Mouse (Mus musculus) heart, embryonic 10.5 days (tissue): ENCODE data around the gene Trnau1ap. TPM values are rescaled to one million over a fixed set of nuclear protein-coding genes. Genes with fewer than 3 reads are reported as not detected.
"Not testable (repeated sequence)": the region's sequence is repeated elsewhere in the genome, so short reads cannot be mapped to it uniquely, and the experiment has no call there.

ENCODE experiments used
- DNase-seq: peaks from one replicate; pipeline ENCODE4 v3.0.0-alpha.2; 2017; ENCODE audit warnings: low spot score
- H3K27ac ChIP-seq: fragments of 300-500 bp; sonication (generic); 2 replicates; pipeline ENCODE4 v1.5.1; 2016; ENCODE audit warnings: mild to moderate bottlenecking
- H3K27me3 ChIP-seq: fragments of 300-500 bp; sonication (generic); 2 replicates; pipeline ENCODE4 v1.6.1; 2016; ENCODE audit warnings: mild to moderate bottlenecking; ENCODE audit not compliant: poor library complexity, insufficient read depth, severe bottlenecking
- H3K36me3 ChIP-seq: fragments of 300-500 bp; sonication (generic); 2 replicates; pipeline ENCODE4 v1.6.1; 2016; ENCODE audit warnings: mild to moderate bottlenecking, moderate library complexity
- H3K4me1 ChIP-seq: fragments of 300-500 bp; sonication (generic); 2 replicates; pipeline ENCODE4 v1.6.1; 2016; ENCODE audit warnings: mild to moderate bottlenecking
- H3K4me3 ChIP-seq: fragments of 300-500 bp; sonication (generic); 2 replicates; pipeline ENCODE4 v1.5.1; 2016; ENCODE audit warnings: mild to moderate bottlenecking, moderate library complexity
- H3K9me3 ChIP-seq: fragments of 300-500 bp; sonication (generic); 2 replicates; pipeline ENCODE4 v1.6.1; 2016; ENCODE audit warnings: mild to moderate bottlenecking, moderate library complexity
- WGBS: fragments of 180-500 bp; shearing (Covaris S2); methylation state at CpG from one replicate; pipeline ENCODE4 v1.1.7; 2016; 5-methylcytosine and 5-hydroxymethylcytosine counted together
- polyA plus RNA-seq: library from polyadenylated mRNA; unstranded; fragments of >200 nt; fragmentation: Nextera tagmentation; extraction: Ambion mirVana; gene quantifications from 2 replicates; pipeline ENCODE4 v1.2.1, GENCODE M21; 2016

Gene Trnau1ap
- polyA plus RNA-seq, 1 experiment from 2014 or later, result 92.0 TPM

- H3K27ac ChIP-seq, result no peak overlapping the region
- H3K9me3 ChIP-seq, result no peaks in the 10 kb centered on the region
- peaks cover 10% of the 10 kb centered on the region for H3K36me3 ChIP-seq
- H3K4me3 ChIP-seq, result no peak overlapping the region
- no peaks in the 10 kb centered on the region for H3K27me3 ChIP-seq
- WGBS, result 81% methylated on average over 8 of the region's 8 CpGs
- peaks cover 22% of the 10 kb centered on the region for H3K4me1 ChIP-seq
- DNase-seq, result no peak
These were observed 24.1 kb downstream of the Trnau1ap start for GRCm38 (mm10) chr4:132305276-132305675.

- H3K4me1 ChIP-seq, result peaks cover 15% of the 10 kb centered on the region
- H3K27me3 ChIP-seq, H3K36me3 ChIP-seq, H3K9me3 ChIP-seq, DNase-seq: not testable (repeated sequence)
- H3K27ac ChIP-seq, result peak overlapping the region; percentile 86; the same call in 1 of the 2 replicates
- WGBS, result 47% methylated on average over 6 of the region's 6 CpGs
- H3K4me3 ChIP-seq, result peak overlapping the region; percentile 67
These were observed 25.9 kb downstream of the Trnau1ap start for GRCm38 (mm10) chr4:132303484-132303883.

- peak within 1 kb of the TSS; percentile 86 for H3K27ac ChIP-seq
- peak; percentile 93 for DNase-seq
- no peaks in the 10 kb centered on the region for H3K9me3 ChIP-seq
- 2% methylated on average over 31 of the region's 31 CpGs for WGBS
- no peaks in the 10 kb centered on the region for H3K27me3 ChIP-seq
- H3K4me1 ChIP-seq, result peaks cover 15% of the 10 kb centered on the region
- peak within 1 kb of the TSS; percentile 67 for H3K4me3 ChIP-seq
- no peaks in the 10 kb centered on the region for H3K36me3 ChIP-seq
These were observed 26.3 kb downstream of the Trnau1ap start, which contains the start of gene Rab42 for GRCm38 (mm10) chr4:132302939-132303479. Rab42 (minus strand) TSS chr4:132303385.

GRCm38 (mm10) chr4:132301965-132302938 lies 27.1 kb downstream of the Trnau1ap start:
- no peak for DNase-seq
- H3K36me3 ChIP-seq, result no peaks in the 10 kb centered on the region
- no peaks in the 10 kb centered on the region for H3K27me3 ChIP-seq
- peaks cover 15% of the 10 kb centered on the region for H3K4me1 ChIP-seq
- peak overlapping the region; percentile 67 for H3K4me3 ChIP-seq
- H3K9me3 ChIP-seq, result no peaks in the 10 kb centered on the region
- WGBS, result 68% methylated on average over 16 of the region's 16 CpGs
- peak overlapping the region; percentile 86 for H3K27ac ChIP-seq

GRCm38 (mm10) chr4:132301486-132301885 lies 27.9 kb downstream of the Trnau1ap start:
- no peak overlapping the region for H3K4me3 ChIP-seq
- no peaks in the 10 kb centered on the region for H3K9me3 ChIP-seq
- peaks cover 15% of the 10 kb centered on the region for H3K4me1 ChIP-seq
- no peaks in the 10 kb centered on the region for H3K27me3 ChIP-seq
- 73% methylated on average over 6 of the region's 6 CpGs for WGBS
- H3K36me3 ChIP-seq, result no peaks in the 10 kb centered on the region
- DNase-seq, result no peak
- H3K27ac ChIP-seq, result no peak overlapping the region

- no peaks in the 10 kb centered on the region for H3K36me3 ChIP-seq
- H3K27me3 ChIP-seq, result no peaks in the 10 kb centered on the region
- H3K9me3 ChIP-seq, result no peaks in the 10 kb centered on the region
- H3K4me3 ChIP-seq, result no peak overlapping the region
- H3K4me1 ChIP-seq, result peaks cover 15% of the 10 kb centered on the region
- 79% methylated on average over 1 of the region's 1 CpGs for WGBS
- DNase-seq, result no peak
- H3K27ac ChIP-seq, result no peak overlapping the region
These were observed 29.5 kb downstream of the Trnau1ap start for GRCm38 (mm10) chr4:132299849-132300248.

- Histone ChIP-seq H3K36me3 (peaks cover 26% of the 10 kb centered on the region), H3K27me3 (no peaks in the 10 kb centered on the region), H3K4me1 (no peaks in the 10 kb centered on the region), H3K4me3 (no peak overlapping the region), H3K27ac (no peak overlapping the region), H3K9me3 (0 out of 2 replicates have a peak, but pooled peaks cover 4% of the 10 kb centered on the region)
- WGBS, result 42% methylated on average over 8 of the region's 8 CpGs
- no peak for DNase-seq
These were observed 33.5 kb downstream of the Trnau1ap start for GRCm38 (mm10) chr4:132295696-132296390.

GRCm38 (mm10) chr4:132293682-132294240 lies 35.6 kb downstream of the Trnau1ap start:
- Histone ChIP-seq H3K4me3 (no peak overlapping the region), H3K9me3 (0 out of 2 replicates have a peak, but pooled peaks cover 4% of the 10 kb centered on the region), H3K27ac (no peak overlapping the region), H3K36me3 (peaks cover 38% of the 10 kb centered on the region), H3K27me3 (no peaks in the 10 kb centered on the region), H3K4me1 (no peaks in the 10 kb centered on the region)
- 80% methylated on average over 7 of the region's 7 CpGs for WGBS
- DNase-seq, result no peak

- peaks cover 38% of the 10 kb centered on the region for H3K36me3 ChIP-seq
- 48% methylated on average over 4 of the region's 4 CpGs for WGBS
These were observed 36.4 kb downstream of the Trnau1ap start for GRCm38 (mm10) chr4:132292988-132293387.

GRCm38 (mm10) chr4:132291624-132292335 lies 37.6 kb downstream of the Trnau1ap start:
- Histone ChIP-seq H3K4me1 (no peaks in the 10 kb centered on the region), H3K36me3 (peaks cover 42% of the 10 kb centered on the region), H3K27me3 (no peaks in the 10 kb centered on the region), H3K27ac (no peak overlapping the region), H3K4me3 (no peak overlapping the region), H3K9me3 (0 out of 2 replicates have a peak, but pooled peaks cover 4% of the 10 kb centered on the region)
- 83% methylated on average over 12 of the region's 12 CpGs for WGBS
- no peak for DNase-seq

More at GRCm38 (mm10) chr4:132292988-132293387, 36.4 kb downstream of the Trnau1ap start:
- H3K27ac ChIP-seq, result no peak overlapping the region
- no peaks in the 10 kb centered on the region for H3K4me1 ChIP-seq
- H3K4me3 ChIP-seq, result no peak overlapping the region
- H3K9me3 ChIP-seq, result 0 out of 2 replicates have a peak, but pooled peaks cover 4% of the 10 kb centered on the region
- DNase-seq, result no peak
- no peaks in the 10 kb centered on the region for H3K27me3 ChIP-seq

GRCm38 (mm10) chr4:132291056-132291455 lies 38.3 kb downstream of the Trnau1ap start:
- 93% methylated on average over 4 of the region's 4 CpGs for WGBS

GRCm38 (mm10) chr4:132288840-132289239 lies 40.5 kb downstream of the Trnau1ap start:
- 78% methylated on average over 4 of the region's 5 CpGs for WGBS
- H3K4me1 ChIP-seq, H3K27ac ChIP-seq, DNase-seq, H3K9me3 ChIP-seq, H3K27me3 ChIP-seq, H3K4me3 ChIP-seq: not testable (repeated sequence)
- peaks cover 65% of the 10 kb centered on the region for H3K36me3 ChIP-seq

More at GRCm38 (mm10) chr4:132291056-132291455, 38.3 kb downstream of the Trnau1ap start:
- H3K36me3 ChIP-seq, result peaks cover 49% of the 10 kb centered on the region
- DNase-seq, result no peak
- H3K4me3 ChIP-seq, result no peak overlapping the region
- H3K9me3 ChIP-seq, result 0 out of 2 replicates have a peak, but pooled peaks cover 4% of the 10 kb centered on the region
- no peaks in the 10 kb centered on the region for H3K27me3 ChIP-seq
- H3K27ac ChIP-seq, result no peak overlapping the region
- no peaks in the 10 kb centered on the region for H3K4me1 ChIP-seq
